Mouse (Mus musculus): ENCODE results near the gene Tsg101.

Gene Tsg101

GRCm38 (mm10) chr7:46871988-46872387 is 47.8 kb downstream of the Tsg101 start:
- no peak for DNase-seq

- no peak for DNase-seq
Observed at GRCm38 (mm10) chr7:46860996-46861395, 58.8 kb downstream of the Tsg101 start, which contains the start of gene Ldhc. Gene Ldhc, plus strand, starts transcription at chr7:46861203.

- DNase-seq: no peak
Observed at GRCm38 (mm10) chr7:46859031-46859430, 60.7 kb downstream of the Tsg101 start.

DNA sequence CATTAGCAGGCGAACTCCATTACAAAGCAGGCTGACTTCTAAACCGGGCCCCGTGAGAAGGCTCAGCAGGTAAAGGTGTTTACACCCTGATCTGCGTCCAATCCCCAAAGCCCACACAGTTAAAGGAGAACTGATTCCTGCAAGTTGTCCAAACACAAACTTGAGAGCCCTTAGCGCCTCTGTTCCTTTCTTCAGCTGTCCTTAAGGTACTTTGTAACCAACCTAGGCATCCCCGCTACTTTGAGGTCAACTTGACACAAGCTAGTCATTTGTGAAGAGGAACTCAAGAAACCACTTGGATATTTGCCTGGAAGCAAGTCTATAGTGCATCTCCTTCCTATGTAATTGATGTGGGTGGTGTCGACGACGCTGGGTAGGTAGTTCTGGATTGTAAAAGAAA is 62.3 kb downstream of the Tsg101 start:
- no peak for DNase-seq

DNA sequence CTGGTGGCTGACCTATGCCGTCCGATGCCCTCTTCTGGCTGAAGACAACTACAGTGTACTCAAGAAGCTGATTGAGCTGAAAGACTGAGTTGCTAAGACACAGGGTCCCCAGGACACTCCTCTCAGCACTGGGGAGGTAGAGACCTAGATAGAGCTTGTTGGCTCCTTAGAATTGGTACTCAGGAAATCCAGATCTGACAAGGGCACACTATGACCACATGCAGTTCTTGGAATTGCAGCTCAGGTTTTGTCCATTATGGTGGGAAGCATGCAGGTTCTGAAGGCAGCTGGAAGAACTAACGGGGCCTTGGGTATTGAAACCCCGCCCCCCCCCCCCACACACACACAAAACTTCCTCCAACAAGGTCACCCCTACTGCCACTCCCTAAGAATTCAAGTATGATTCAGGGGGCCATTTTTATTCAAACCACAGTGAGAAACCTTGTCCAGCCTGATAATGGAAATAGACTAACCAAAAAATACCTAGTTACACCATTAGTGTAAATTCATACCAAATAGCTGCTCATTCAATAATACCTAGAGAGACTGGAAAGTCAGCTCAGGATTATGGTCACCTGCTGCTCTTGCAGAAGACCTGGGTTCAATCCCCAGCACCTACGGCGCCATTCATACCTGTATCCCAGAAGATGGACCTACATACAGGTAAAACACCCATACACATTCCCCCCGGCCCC is 63.8 kb downstream of the Tsg101 start:
- no peak for DNase-seq

DNA sequence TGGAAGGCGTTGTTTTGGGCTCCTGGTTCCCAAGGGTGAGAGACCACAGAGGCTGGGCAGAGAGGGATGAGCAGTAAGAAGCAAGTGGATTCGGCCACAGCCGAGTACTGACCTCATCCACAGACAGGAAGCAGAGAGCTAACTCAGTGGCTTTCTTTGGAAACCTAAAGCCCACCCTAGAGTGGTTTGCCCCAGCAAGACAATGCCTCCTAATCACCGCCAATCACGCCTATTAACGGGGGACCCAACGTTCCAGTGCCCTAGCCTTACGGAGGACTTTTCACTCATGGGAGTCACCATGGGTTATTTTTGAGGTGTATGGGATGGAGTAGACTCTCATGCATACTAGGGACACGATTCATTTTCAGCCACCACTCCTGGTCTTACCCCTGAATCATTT is 66.4 kb downstream of the Tsg101 start:
- no peak for DNase-seq

DNA sequence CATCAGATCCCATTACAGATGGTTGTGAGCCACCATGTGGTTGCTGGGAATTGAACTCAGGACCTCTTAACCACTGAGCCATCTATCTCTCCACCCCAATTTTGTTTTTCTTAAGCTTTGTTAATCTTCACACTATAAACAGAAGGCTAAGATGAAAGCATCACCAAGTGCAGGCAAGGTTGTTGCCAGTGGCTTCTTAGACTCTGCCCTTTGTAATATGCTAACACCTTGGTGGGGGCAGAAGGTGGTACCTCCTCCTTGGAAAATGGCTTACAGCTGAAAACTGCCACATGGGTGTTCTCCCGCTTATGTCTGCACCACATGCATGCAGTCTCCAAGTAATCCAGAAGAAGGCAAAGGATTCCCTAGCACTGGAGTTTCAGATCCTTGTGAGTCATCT is 67.1 kb downstream of the Tsg101 start:
- peak; percentile 49 for DNase-seq

- no peak for DNase-seq
Observed at GRCm38 (mm10) chr7:46851026-46851425, 68.7 kb downstream of the Tsg101 start.

DNA sequence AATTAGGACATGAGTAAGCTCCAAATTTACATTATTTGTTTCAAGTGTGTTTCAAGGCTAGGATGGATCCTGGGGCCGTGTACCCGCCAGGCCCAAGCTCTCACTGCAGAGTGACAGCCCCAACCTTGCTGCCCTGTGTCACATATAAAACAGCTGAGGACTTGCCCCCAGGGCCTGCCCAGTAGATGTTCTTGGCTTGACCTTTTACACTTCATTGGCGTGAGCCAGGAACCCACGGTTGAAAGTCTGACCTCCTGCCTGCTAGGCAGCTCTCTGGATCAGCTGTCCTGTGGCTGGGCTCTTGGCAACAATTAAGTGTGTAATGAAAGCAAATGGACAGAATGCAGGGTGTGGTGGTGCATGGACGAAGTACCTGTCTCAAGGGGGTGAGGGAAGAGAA is 70.5 kb downstream of the Tsg101 start:
- DNase-seq: peak; percentile 64

- peak; percentile 72 for DNase-seq
Observed at GRCm38 (mm10) chr7:46846486-46847244, 73.1 kb downstream of the Tsg101 start.

DNA sequence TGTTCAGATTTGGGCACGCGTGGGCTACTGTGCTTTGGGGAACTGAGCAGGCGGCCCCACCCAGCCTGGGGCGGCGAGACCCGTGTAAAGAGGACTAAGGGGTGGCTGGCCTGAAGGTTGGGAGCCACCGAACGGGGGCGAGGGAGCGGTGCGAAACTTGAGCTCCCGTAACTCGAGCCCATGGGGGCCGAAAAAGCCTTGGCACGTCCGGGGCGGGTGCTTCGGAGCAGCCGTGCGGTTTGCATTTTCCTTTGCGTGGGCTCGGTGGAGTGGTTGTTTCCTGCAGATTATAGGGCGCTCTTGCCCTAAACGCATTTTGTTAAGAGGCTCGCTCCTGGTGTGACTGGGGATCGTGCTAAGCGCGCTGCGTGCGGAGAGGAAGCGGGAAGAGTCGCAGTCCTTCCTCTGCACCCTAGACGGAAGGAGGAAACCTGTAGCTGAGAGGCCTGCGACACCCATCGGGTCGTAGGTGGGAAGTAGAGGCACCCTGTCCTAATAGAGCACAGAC is 73.7 kb downstream of the Tsg101 start:
- no peak for DNase-seq

DNA sequence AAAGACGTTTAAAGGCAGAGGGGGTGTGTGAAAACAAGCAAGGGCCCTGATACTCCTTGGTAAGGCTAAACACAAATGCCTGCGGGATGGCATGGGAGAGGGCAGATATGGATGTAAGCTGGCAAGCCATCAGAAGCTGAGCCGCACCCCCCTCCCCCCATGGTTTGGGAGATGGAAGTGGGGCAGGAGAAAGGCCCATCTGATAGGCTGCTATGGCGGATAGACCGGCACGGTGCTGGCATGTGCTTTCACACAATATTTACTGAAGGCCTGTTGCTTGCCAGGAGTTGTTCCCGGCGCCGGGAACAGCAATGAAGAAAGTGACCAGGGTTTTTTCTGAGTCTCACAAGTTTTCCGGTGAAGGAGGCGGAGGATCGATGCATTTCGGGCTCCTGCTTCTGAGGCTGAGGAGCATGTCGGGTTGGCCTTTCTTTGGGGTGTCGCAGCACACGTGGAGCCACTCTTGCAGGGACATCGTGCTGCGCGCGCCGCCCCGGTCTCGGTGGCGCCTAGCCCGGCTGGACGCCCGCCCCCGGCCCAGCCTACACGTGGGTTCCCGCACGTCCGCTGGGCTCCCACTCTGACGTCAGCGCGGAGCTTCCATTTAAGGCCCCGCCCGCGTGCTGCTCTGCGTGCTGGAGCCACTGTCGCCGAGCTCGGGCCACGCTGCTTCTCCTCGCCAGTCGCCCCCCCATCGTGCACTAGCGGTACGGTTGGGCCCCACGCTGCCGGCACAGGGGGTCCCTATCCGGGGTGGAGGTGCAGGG is 74.4 kb downstream of the Tsg101 start:
- peak; percentile 87 for DNase-seq

GRCm38 (mm10) chr7:46843576-46843975 is 76.2 kb downstream of the Tsg101 start:
- no peak for DNase-seq

- DNase-seq: no peak
Observed at GRCm38 (mm10) chr7:46842278-46842677, 77.5 kb downstream of the Tsg101 start.

DNA sequence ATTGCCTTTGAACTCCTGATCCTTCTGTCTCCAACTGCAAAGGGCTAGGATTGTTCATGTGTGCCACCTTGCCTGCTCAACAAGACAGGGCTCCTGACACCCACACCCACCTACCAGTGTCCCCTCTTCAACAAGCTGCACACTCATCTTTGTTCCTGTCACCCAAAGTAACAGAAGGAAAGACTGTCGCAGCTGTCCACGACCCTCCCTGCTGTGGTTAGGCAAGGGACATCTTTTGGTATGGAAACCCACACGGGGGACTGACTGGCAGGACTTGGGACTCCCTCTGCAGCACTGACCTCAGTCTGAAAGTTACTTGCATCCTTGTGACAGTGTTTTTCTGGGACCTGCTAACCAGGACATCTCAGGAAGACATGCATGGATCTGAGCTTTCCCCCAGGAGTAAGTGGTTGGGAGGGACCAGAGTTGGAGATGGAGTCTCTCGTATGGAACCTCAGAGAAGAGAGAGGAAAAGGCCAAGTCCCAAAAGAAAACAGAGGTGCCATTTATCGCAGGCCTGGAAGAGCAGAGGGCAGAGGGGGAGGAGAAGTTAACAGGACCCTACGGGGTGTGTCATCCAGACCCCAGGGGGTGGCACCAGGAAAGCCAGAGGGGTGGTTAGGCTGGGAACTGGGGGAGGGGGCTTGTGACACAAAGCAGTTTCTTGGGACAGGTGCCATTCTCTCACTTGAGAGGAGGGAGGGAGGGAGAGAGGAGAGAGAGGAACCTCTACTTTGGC is 78.8 kb downstream of the Tsg101 start, which contains the start of gene Ldha:
Ldha (plus strand) TSS at position 689 of the 739 bp plus-strand sequence.
- DNase-seq: no peak

DNA sequence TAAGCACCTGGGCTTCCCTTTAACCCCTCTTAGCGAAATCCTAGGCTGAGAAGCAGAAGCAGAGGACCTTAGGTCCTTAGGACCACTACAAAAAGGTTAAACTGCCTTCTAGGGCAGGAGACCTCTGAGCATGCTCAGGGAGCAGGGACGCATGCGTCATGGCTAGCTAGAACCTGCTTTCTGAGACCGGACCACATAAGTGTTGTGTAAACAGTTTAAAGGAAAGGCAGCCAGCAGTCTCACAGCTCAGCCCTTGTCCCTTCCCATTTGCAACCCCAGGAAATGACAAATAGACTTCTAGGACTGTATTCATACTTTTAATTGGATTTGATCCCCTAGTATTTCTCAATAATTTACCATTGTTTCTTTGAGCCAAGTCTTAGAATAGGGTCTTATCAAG is 79.4 kb downstream of the Tsg101 start:
- no peak for DNase-seq

- DNase-seq: no peak
Observed at GRCm38 (mm10) chr7:46839861-46840260, 79.9 kb downstream of the Tsg101 start.

DNA sequence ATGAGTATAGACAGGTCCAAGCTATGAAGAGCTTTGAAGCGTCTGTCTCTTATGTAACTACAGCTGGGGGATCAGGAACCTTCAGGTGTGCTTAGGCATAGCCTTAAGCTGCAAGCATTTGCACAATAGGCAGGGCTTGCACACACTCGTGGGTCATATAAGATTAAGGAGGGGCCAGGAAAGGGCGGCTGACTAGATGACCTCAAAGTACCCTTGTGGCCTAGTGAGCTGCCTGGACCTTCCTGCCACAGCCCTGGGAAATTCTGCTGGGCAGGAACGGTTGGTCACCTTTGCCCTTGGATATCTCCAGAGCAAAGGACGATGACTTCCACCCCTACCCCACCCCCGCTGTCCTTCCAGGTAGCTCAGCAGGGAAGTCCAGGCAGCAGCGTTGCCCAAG is 80.3 kb downstream of the Tsg101 start:
- DNase-seq: peak; percentile 83

Measured in kidney, adult 11 months (tissue).